Mouse (Mus musculus): ENCODE results near the gene Plcd1.
A peak's percentile ranks its signal among the peaks of the same experiment; 100 is the strongest.

DNA sequence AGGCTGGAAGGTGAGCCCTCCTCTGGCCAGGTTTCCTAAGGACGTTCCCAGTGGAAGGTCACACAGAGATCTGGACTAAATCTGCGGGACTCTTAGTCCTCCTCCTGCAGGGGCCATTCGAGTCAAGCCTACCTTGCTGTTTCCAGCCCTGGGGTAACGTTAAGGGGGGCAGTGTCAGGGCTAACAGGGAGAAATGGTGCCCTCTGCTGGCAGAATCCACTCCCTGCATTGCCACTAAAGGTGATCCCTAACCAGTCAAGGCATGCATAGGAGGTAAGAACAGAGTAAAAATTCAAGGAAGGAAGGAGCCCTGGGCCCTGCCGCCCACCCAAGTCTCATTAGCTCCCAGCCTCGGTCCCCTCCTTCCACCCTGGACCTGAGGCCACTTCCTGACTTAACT lies 25.7 kb downstream of the Plcd1 start:
- TF ChIP-seq POLR2A (IDR thresholded peaks at IDR 0.05; ENCODE audit: low read depth, low read length) (no peak), CTCF (IDR thresholded peaks at IDR 0.05; ENCODE audit: extremely low read depth, insufficient read length, insufficient replicate concordance, low read depth, low read length) (peak; percentile 97; the same call in 1 of the 2 replicates)

All from small intestine, adult 2 months (tissue).